Mouse (Mus musculus) CH12.LX (cell line): ENCODE measurements around the gene Ttc7b.

Experiments used
- CTCF ChIP-seq, 2 experiments: IDR thresholded peaks in 1 of 2; conservative IDR thresholded peaks in 1 of 2; 2 replicates each; pipeline ENCODE4 v1.5.1; 2011 to 2012; ENCODE audit warnings: low read depth in 2 of 2, low read length in 2 of 2, improper control_type of control experiment in 1 of 2, inconsistent platforms in 1 of 2, mild to moderate bottlenecking in 1 of 2, moderate library complexity in 1 of 2
- EP300 ChIP-seq: IDR thresholded peaks from 2 replicates; pipeline ENCODE4 v1.6.1; 2011; ENCODE audit warnings: low read length, improper control_type of control experiment
- IRF4 ChIP-seq: IDR thresholded peaks from 2 replicates; pipeline ENCODE4 v1.6.1; 2014; ENCODE audit warnings: low read depth, mild to moderate bottlenecking, inconsistent platforms, low read length, improper control_type of control experiment
- MAFK ChIP-seq: IDR thresholded peaks from 2 replicates; pipeline ENCODE4 v1.6.1; 2011; ENCODE audit warnings: low read length, improper control_type of control experiment; ENCODE audit not compliant: insufficient replicate concordance
- MAX ChIP-seq: IDR thresholded peaks from 2 replicates; pipeline ENCODE4 v1.6.1; 2011; ENCODE audit warnings: low read length, improper control_type of control experiment
- POLR2A ChIP-seq: IDR thresholded peaks from 2 replicates; pipeline ENCODE4 v1.6.1; 2011; ENCODE audit warnings: low read depth, mild to moderate bottlenecking, improper control_type of control experiment, low read length
- TBP ChIP-seq: conservative IDR thresholded peaks from 2 replicates; pipeline ENCODE4 v1.6.1; 2011; ENCODE audit warnings: low read depth, low read length, improper control_type of control experiment
- TCF12 ChIP-seq: IDR thresholded peaks from 2 replicates; pipeline ENCODE4 v1.6.1; 2014; ENCODE audit warnings: low read depth, mild to moderate bottlenecking, inconsistent platforms, low read length, improper control_type of control experiment
- ZNF384 ChIP-seq: IDR thresholded peaks from 2 replicates; pipeline ENCODE4 v1.6.1; 2012; ENCODE audit warnings: low read depth, low read length, improper control_type of control experiment, inconsistent platforms

DNA sequence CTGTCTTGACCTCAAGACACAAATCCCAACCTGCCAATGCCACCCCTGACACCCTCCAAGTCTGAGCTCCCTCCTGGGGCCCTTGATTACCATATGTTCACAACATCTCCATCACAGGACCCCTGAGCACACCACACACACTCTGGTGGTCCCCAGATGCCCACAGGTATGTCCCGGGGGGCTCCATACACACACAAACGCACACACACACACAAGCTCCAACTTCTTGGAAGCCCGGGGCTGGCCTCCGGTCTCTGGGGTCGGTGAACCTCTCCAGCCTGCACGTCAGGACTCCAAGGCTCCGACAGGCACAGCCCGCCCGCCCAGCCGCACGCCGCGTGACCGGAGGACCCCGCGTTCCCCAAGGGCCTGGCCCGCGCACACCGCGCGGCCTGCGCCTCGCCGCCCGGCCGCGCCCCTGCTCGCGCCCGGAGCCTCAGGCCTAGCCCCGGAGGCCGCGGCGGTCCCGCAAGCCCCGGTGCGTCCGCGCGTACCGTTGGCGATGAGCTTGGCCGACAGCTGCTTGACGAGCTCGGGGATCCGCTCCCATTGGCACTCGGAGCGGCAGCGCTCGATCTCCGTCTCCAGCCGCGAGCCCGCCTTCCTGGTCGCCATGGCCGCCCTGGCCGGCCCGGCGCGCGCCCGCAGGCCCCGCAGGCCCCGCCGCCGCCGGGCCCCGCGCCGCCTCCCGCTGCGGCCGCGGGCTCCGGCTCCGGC is 391 bp downstream of the Ttc7b start:
- TF ChIP-seq TBP (no peak), POLR2A (no peak), MAX (0 out of 2 replicates have a peak, but pooled peaks have one; percentile 21), ZNF384 (no peak), CTCF (conservative IDR thresholded peaks at IDR 0.05 in 1 of 2, IDR thresholded peaks at IDR 0.05 in 1 of 2; ENCODE audit: low read depth in 2 of 2, low read length in 2 of 2) (no peak), TCF12 (no peak), EP300 (no peak), MAFK (no peak), IRF4 (no peak)
